Mouse (Mus musculus) embryonic facial prominence, embryonic 11.5 days (tissue): ENCODE results near the gene Olfr1251. TPM values are rescaled to one million over a fixed set of nuclear protein-coding genes. Genes with fewer than 3 reads are reported as not detected.
"Not testable (repeated sequence)": the region's sequence is repeated elsewhere in the genome, so short reads cannot be mapped to it uniquely, and the experiment has no call there.

ENCODE experiments used
- ATAC-seq: fragments of 200-750 bp; cut with Nextera tagmentation; replicated peaks from 2 replicates; pipeline ENCODE4 v1.8.0; 2017; ENCODE audit warnings: low read depth; ENCODE audit not compliant: insufficient number of reproducible peaks, low FRiP score, low TSS enrichment
- DNase-seq: peaks from one replicate; pipeline ENCODE4 v3.0.0-alpha.2; 2015; ENCODE audit warnings: low spot score
- H3K27ac ChIP-seq: fragments of 300-500 bp; sonication (generic); replicated peaks from 2 replicates; pipeline ENCODE4 v1.5.1; 2014; ENCODE audit warnings: mild to moderate bottlenecking, low read depth, low read length, control low read depth
- H3K27me3 ChIP-seq: fragments of 300-500 bp; sonication (generic); 2 replicates; pipeline ENCODE4 v1.6.1; 2014; ENCODE audit warnings: mild to moderate bottlenecking, low read length, moderate library complexity, mixed read lengths; ENCODE audit not compliant: control insufficient read depth, insufficient read depth
- H3K36me3 ChIP-seq: fragments of 300-500 bp; sonication (generic); replicated peaks from 2 replicates; pipeline ENCODE4 v1.6.1; 2014; ENCODE audit warnings: low read depth, mild to moderate bottlenecking, low read length, moderate library complexity, mixed read lengths; ENCODE audit not compliant: control insufficient read depth, insufficient read depth
- H3K4me1 ChIP-seq: fragments of 300-500 bp; sonication (generic); 2 replicates; pipeline ENCODE4 v1.6.1; 2014; ENCODE audit warnings: low read length, mixed read lengths; ENCODE audit not compliant: control insufficient read depth, insufficient read depth
- H3K4me2 ChIP-seq: fragments of 300-500 bp; sonication (generic); 2 replicates; pipeline ENCODE4 v1.6.1; 2014; ENCODE audit warnings: low read depth, mild to moderate bottlenecking, control low read depth, low read length, moderate library complexity
- H3K4me3 ChIP-seq: fragments of 300-500 bp; sonication (generic); 2 replicates; pipeline ENCODE4 v1.5.1; 2014; ENCODE audit warnings: low read depth, low read length, control low read depth
- H3K9ac ChIP-seq: fragments of 300-500 bp; sonication (generic); replicated peaks from 2 replicates; pipeline ENCODE4 v1.6.1; 2014; ENCODE audit warnings: mild to moderate bottlenecking, control low read depth, low read length
- H3K9me3 ChIP-seq: fragments of 300-500 bp; sonication (generic); replicated peaks from 2 replicates; pipeline ENCODE4 v1.6.1; 2016; ENCODE audit warnings: mild to moderate bottlenecking, low read length, inconsistent platforms, mixed read lengths; ENCODE audit not compliant: control insufficient read depth
- WGBS: fragments of 180-500 bp; shearing (Covaris S2); extraction: QIAGEN DNeasy Blood & Tissue Kit; methylation state at CpG from one replicate; pipeline ENCODE4 v1.1.7; 2014; 5-methylcytosine and 5-hydroxymethylcytosine counted together
- polyA plus RNA-seq: library from polyadenylated mRNA; unstranded; fragments of >200 nt; fragmentation: Nextera tagmentation; extraction: Ambion mirVana; gene quantifications from 2 replicates; pipeline ENCODE4 v1.2.1, GENCODE M21; 2014

The Olfr1251 gene
- polyA plus RNA-seq = not detected in 2 replicates

DNA sequence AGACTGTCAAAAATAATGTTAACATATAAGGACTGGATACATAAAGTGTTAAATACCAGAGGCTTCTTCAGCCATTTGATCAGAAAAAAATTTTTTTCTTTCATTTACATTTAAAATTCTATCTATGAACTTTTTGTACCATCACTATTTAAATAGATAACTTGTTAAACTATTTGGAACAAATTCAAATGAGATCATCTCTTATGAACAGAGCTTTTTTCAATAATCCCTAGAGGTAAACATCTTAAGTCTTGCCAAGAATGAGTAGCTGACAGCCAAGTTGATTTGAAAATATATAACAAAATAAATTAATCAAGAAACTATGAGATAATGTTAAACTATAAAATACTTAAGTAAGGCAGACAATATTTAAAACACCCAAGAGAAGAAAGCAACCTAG, at the start of gene Olfr1251:
TSS of gene Olfr1251 (minus strand) at position 101 of the 400 bp plus-strand sequence.
- Histone ChIP-seq H3K4me1 (no peaks in the 10 kb centered on the region), H3K4me2 (no peak within 1 kb of the TSS), H3K36me3 (no peaks in the 10 kb centered on the region), H3K9me3 (no peaks in the 10 kb centered on the region), H3K9ac (no peak within 1 kb of the TSS), H3K27me3 (no peaks in the 10 kb centered on the region), H3K27ac (no peak within 1 kb of the TSS), H3K4me3 (no peak within 1 kb of the TSS)
- ATAC-seq = no peak
- DNase-seq = no peak

DNA sequence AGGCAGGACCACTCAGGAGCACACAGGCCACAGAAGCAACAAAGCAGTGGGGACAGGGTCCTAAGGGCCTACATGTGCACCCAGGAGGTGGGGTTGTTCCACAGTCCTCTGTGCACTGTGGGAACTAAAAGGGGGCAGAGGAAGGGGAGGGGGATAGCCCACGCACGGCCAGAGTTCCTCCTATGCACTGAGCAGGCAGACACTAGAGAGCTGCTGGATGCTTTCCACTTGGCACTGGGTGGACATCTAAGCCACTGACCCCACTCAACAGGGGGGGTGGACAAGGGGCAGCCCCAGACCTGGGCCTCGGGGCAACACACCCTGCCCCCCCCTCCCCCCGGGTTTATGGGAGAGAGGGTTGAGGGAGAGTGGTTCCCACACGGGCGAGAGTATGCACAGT, 20.2 kb upstream of the Olfr1251 start:
- no peak for DNase-seq
- H3K4me2 ChIP-seq = no peak overlapping the region
- no peaks in the 10 kb centered on the region for H3K4me1 ChIP-seq
- H3K27me3 ChIP-seq = no peaks in the 10 kb centered on the region
- H3K9me3 ChIP-seq = no peaks in the 10 kb centered on the region
- WGBS = 79% methylated on average over 6 of the region's 6 CpGs
- no peak overlapping the region for H3K27ac ChIP-seq
- no peak overlapping the region for H3K4me3 ChIP-seq
- no peak for ATAC-seq
- H3K36me3 ChIP-seq = no peaks in the 10 kb centered on the region
- H3K9ac ChIP-seq = no peak overlapping the region

DNA sequence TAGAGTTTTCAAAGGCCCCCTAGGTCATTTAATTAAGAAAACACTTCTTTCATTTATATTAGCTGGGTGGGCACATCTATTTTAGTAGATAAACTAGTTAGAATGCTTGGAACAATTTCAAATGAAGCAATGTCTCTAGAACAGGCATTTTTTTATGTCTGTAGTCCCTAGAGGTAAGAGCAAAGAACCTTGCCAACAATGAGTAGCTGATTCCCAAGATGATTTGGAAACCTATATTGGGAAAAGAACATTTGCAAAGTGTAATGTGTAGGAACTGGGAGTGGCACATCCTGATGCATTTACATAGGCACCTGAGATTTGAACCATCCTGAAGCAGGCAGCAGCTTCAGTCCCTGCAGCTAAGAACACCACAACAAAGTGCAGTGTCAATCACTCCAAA, 10.4 kb downstream of the Olfr1251 start, which contains the start of gene Olfr1250:
TSS of gene Olfr1250 (minus strand) at position 101 of the 400 bp plus-strand sequence.
- no peak for ATAC-seq

DNA sequence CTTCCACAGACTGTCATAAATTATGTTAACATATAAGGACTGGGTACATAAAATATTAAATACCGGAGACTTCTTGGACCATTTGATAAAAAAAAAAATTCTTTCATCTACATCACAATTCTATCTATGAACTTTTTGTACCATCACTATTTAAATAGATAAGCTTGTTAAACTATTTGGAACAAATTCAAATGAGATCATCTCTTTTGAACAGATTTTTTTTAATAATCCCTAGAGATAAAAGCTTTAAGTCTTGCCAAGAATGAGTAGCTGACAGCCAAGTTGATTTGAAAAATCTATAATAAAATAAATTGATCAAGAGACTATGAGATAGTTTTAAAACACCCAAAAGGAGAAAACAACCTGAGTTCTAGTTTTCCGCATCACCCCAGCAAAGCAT, 36.9 kb downstream of the Olfr1251 start, which contains the start of gene Olfr1249:
TSS of gene Olfr1249 (minus strand) at position 101 of the 400 bp plus-strand sequence.
- Histone ChIP-seq H3K27me3 (no peaks in the 10 kb centered on the region), H3K27ac (no peak within 1 kb of the TSS), H3K36me3 (no peaks in the 10 kb centered on the region), H3K4me1 (no peaks in the 10 kb centered on the region), H3K4me3 (no peak within 1 kb of the TSS), H3K9me3 (no peaks in the 10 kb centered on the region), H3K9ac (no peak within 1 kb of the TSS), H3K4me2 (no peak within 1 kb of the TSS)
- 90% methylated on average over 2 of the region's 2 CpGs for WGBS
- no peak for DNase-seq
- no peak for ATAC-seq

More for the DNA sequence above, 10.4 kb downstream of the Olfr1251 start, which contains the start of gene Olfr1250:
- Histone ChIP-seq H3K27me3 (no peaks in the 10 kb centered on the region), H3K9ac (no peak within 1 kb of the TSS), H3K4me2 (no peak within 1 kb of the TSS), H3K4me3 (no peak within 1 kb of the TSS), H3K27ac (no peak within 1 kb of the TSS), H3K9me3 (no peaks in the 10 kb centered on the region), H3K4me1 (no peaks in the 10 kb centered on the region), H3K36me3 (no peaks in the 10 kb centered on the region)
- no peak for DNase-seq

GRCm38 (mm10) chr2:89618145-89618544, 53.6 kb downstream of the Olfr1251 start, which contains the start of gene Olfr1248:
Gene Olfr1248 (minus strand): TSS chr2:89618245.
- not testable (repeated sequence) for H3K4me2 ChIP-seq, H3K4me3 ChIP-seq, H3K4me1 ChIP-seq, H3K9me3 ChIP-seq, H3K27me3 ChIP-seq, DNase-seq, H3K36me3 ChIP-seq, ATAC-seq, H3K9ac ChIP-seq, H3K27ac ChIP-seq
- 90% methylated on average over 1 of the region's 1 CpGs for WGBS

Other genes starting within 250 kb of the Olfr1251 start
- gene Olfr1240, start 228.9 kb downstream of the Olfr1251 start, polyA plus RNA-seq = not detected in 2 replicates
- not detected in 2 replicates for gene Olfr1241, start 184.8 kb downstream of the Olfr1251 start, polyA plus RNA-seq
- gene Olfr1242, start 173.6 kb downstream of the Olfr1251 start, polyA plus RNA-seq = not detected in 2 replicates
- gene Olfr1243, start 140.4 kb downstream of the Olfr1251 start, polyA plus RNA-seq = not detected in 2 replicates
- not detected in 2 replicates for gene Olfr1245, start 93.5 kb downstream of the Olfr1251 start, polyA plus RNA-seq
- gene Olfr1246, start 78.8 kb downstream of the Olfr1251 start, polyA plus RNA-seq = not detected in 2 replicates
- not detected in 2 replicates for gene Olfr1247, start 57.8 kb downstream of the Olfr1251 start, polyA plus RNA-seq
- gene Olfr1248, start 53.7 kb downstream of the Olfr1251 start, polyA plus RNA-seq = not detected in 2 replicates
- not detected in 2 replicates for gene Olfr1249, start 37.0 kb downstream of the Olfr1251 start, polyA plus RNA-seq
- gene Olfr1250, start 10.5 kb downstream of the Olfr1251 start, polyA plus RNA-seq = not detected in 2 replicates
- not detected in 2 replicates for gene Olfr1252, start 53.1 kb upstream of the Olfr1251 start, polyA plus RNA-seq
- gene Olfr1253, start 85.2 kb upstream of the Olfr1251 start, polyA plus RNA-seq = not detected in 2 replicates
- gene Olfr1254, start 121.7 kb upstream of the Olfr1251 start, polyA plus RNA-seq = not detected in 2 replicates
- not detected in 2 replicates for gene Olfr1255, start 140.1 kb upstream of the Olfr1251 start, polyA plus RNA-seq
- gene Olfr1256, start 169.6 kb upstream of the Olfr1251 start, polyA plus RNA-seq = not detected in 2 replicates
- gene Olfr48, start 176.3 kb upstream of the Olfr1251 start, polyA plus RNA-seq = not detected in 2 replicates
- not detected in 2 replicates for gene Olfr1257, start 206.5 kb upstream of the Olfr1251 start, polyA plus RNA-seq